Mouse (Mus musculus): ENCODE results near the gene Hmgxb4.

GRCm38 (mm10) chr8:75013557-75013956 is 20.4 kb downstream of the Hmgxb4 start:
- TF ChIP-seq POLR2A (IDR thresholded peaks at IDR 0.05; ENCODE audit: low read depth, low read length) (no peak), CTCF (IDR thresholded peaks at IDR 0.05; ENCODE audit: borderline replicate concordance, insufficient read depth, low read length) (no peak)
